9 mouse cellular contexts compared by ENCODE assay signal in genomic region chr13:57983330-57983729, GRCm38 (mm10).
A peak's percentile ranks its signal among the peaks of the same experiment; 100 is the strongest.
DNase-seq lines count a peak whose midpoint lies in the region; ATAC-seq lines count a peak whose summit lies in the region.
"Had no signal": no experiment of that assay in that cellular context is flagged by ENCODE, and none has a peak within 500 bp of the region (broad histone marks: within the 10 kb centered on the region; RNA-seq: fewer than 3 reads in every experiment).

No protein-coding gene starts in this region.

- 42% methylated on average over 11 of the region's 12 CpGs for WGBS in stomach, embryonic 16.5 days

- H3K9me3 ChIP-seq in stomach, embryonic 16.5 days (replicated peaks; ENCODE audit: control insufficient read depth, low read length) = no peaks in the 10 kb centered on the region
- H3K9me3 ChIP-seq: liver, embryonic 13.5 days had no signal

- H3K4me1 ChIP-seq in stomach, embryonic 16.5 days (ENCODE audit: control insufficient read depth, insufficient read depth, low read length) = peaks cover 18% of the 10 kb centered on the region

- ATAC-seq in stomach, embryonic 16.5 days (ENCODE audit: insufficient read depth, low FRiP score) = peak; percentile 64

- no peak overlapping the region for H3K27ac ChIP-seq in stomach, embryonic 16.5 days (ENCODE audit: low read length)
- H3K27ac ChIP-seq: liver, embryonic 13.5 days had no signal

- DNase-seq in adrenal gland, postnatal 14 days = peak; percentile 18
- DNase-seq in adrenal gland, postnatal 4 days (ENCODE audit: low spot score in 2 of 2) = no peak
- DNase-seq in kidney, postnatal 4 days = peak; percentile 46 to 54
- DNase-seq in kidney, postnatal 25 days = no peak
- DNase-seq in urinary bladder, postnatal 14 days (ENCODE audit: low spot score) = peak; percentile 6
- DNase-seq in urinary bladder, postnatal 4 days (ENCODE audit: low spot score in 2 of 2) = no peak
- DNase-seq in ovary, postnatal 10 days (ENCODE audit: low spot score) = no peak
- DNase-seq: liver, embryonic 13.5 days had no signal

- no peak overlapping the region for H3K4me2 ChIP-seq in stomach, embryonic 16.5 days (ENCODE audit: low read depth, low read length)
- H3K4me2 ChIP-seq: liver, embryonic 13.5 days had no signal

- H3K9ac ChIP-seq in stomach, embryonic 16.5 days (ENCODE audit: low read length) = no peak overlapping the region
- H3K9ac ChIP-seq: liver, embryonic 13.5 days had no signal

- H3K4me3 ChIP-seq in stomach, embryonic 16.5 days (replicated peaks; ENCODE audit: low read length) = no peak overlapping the region
- H3K4me3 ChIP-seq: liver, embryonic 13.5 days had no signal

- H3K27me3 ChIP-seq in stomach, embryonic 16.5 days (ENCODE audit: control insufficient read depth, insufficient read depth, low read length) = no peaks in the 10 kb centered on the region
- H3K27me3 ChIP-seq: liver, embryonic 13.5 days had no signal

- no peaks in the 10 kb centered on the region for H3K36me3 ChIP-seq in stomach, embryonic 16.5 days (ENCODE audit: control insufficient read depth, insufficient read depth, low read length)
- H3K36me3 ChIP-seq: liver, embryonic 13.5 days had no signal

Comparison
In these comparisons a context has a peak if more than half of its experiments do, and no peak if none do; other contexts are left out.
1. DNase-seq: peak in adrenal gland, postnatal 14 days (single experiment), kidney, postnatal 4 days (2 of 2) and urinary bladder, postnatal 14 days (single experiment); none in adrenal gland, postnatal 4 days (0 of 2), kidney, postnatal 25 days (0 of 2), urinary bladder, postnatal 4 days (0 of 2) and ovary, postnatal 10 days (single experiment).